Mouse (Mus musculus) stomach, embryonic 16.5 days (tissue): ENCODE measurements around the gene Nupr1l. TPM values are rescaled to one million over a fixed set of nuclear protein-coding genes. Genes with fewer than 3 reads are reported as not detected.
"Not testable (repeated sequence)": the region's sequence is repeated elsewhere in the genome, so short reads cannot be mapped to it uniquely, and the experiment has no call there.

Experiments
- ATAC-seq: fragments of 200-750 bp; cut with Nextera tagmentation; 2 replicates; pipeline ENCODE4 v1.8.0; 2017; ENCODE audit warnings: moderate number of reproducible peaks, moderate TSS enrichment; ENCODE audit not compliant: insufficient read depth, low FRiP score
- H3K27ac ChIP-seq: fragments of 300-500 bp; sonication (generic); 2 replicates; pipeline ENCODE4 v1.5.1; 2014; ENCODE audit warnings: low read length
- H3K27me3 ChIP-seq: fragments of 300-500 bp; sonication (generic); 2 replicates; pipeline ENCODE4 v1.6.1; 2014; ENCODE audit warnings: low read length, control low read depth, mixed read lengths; ENCODE audit not compliant: control insufficient read depth, insufficient read depth
- H3K36me3 ChIP-seq: fragments of 300-500 bp; sonication (generic); 2 replicates; pipeline ENCODE4 v1.6.1; 2014; ENCODE audit warnings: low read length; ENCODE audit not compliant: control insufficient read depth, insufficient read depth
- H3K4me1 ChIP-seq: fragments of 300-500 bp; sonication (generic); 2 replicates; pipeline ENCODE4 v1.6.1; 2014; ENCODE audit warnings: low read length, control low read depth, mixed read lengths; ENCODE audit not compliant: control insufficient read depth, insufficient read depth
- H3K4me2 ChIP-seq: fragments of 300-500 bp; sonication (generic); 2 replicates; pipeline ENCODE4 v1.6.1; 2014; ENCODE audit warnings: low read depth, low read length, mixed read lengths
- H3K4me3 ChIP-seq: fragments of 300-500 bp; sonication (generic); replicated peaks from 2 replicates; pipeline ENCODE4 v1.5.1; 2014; ENCODE audit warnings: mild to moderate bottlenecking, low read length
- H3K9ac ChIP-seq: fragments of 300-500 bp; sonication (generic); 2 replicates; pipeline ENCODE4 v1.6.1; 2014; ENCODE audit warnings: low read length
- H3K9me3 ChIP-seq: fragments of 300-500 bp; sonication (generic); replicated peaks from 2 replicates; pipeline ENCODE4 v1.6.1; 2016; ENCODE audit warnings: low read length, control low read depth; ENCODE audit not compliant: control insufficient read depth
- WGBS: fragments of 180-500 bp; shearing (Covaris S2); extraction: QIAGEN DNeasy Blood & Tissue Kit; methylation state at CpG from one replicate; pipeline ENCODE4 v1.1.7; 2014; 5-methylcytosine and 5-hydroxymethylcytosine counted together
- polyA plus RNA-seq: library from polyadenylated mRNA; unstranded; fragments of >200 nt; fragmentation: Nextera tagmentation; extraction: Ambion mirVana; gene quantifications from 2 replicates; pipeline ENCODE4 v1.2.1, GENCODE M21; 2015

Nupr1l gene
- polyA plus RNA-seq, 1 experiment from 2014 or later, result 2.7 TPM

- H3K4me2 ChIP-seq, result no peak overlapping the region
- no peaks in the 10 kb centered on the region for H3K4me1 ChIP-seq
- ATAC-seq, result no peak
- H3K27me3 ChIP-seq, result no peaks in the 10 kb centered on the region
- H3K36me3 ChIP-seq, result peaks cover 9% of the 10 kb centered on the region; the same call in 1 of the 2 replicates
- no peak overlapping the region for H3K27ac ChIP-seq
- no peak overlapping the region for H3K4me3 ChIP-seq
- WGBS, result 67% methylated on average over 9 of the region's 9 CpGs
- H3K9me3 ChIP-seq, result no peaks in the 10 kb centered on the region
- no peak overlapping the region for H3K9ac ChIP-seq
Observed at GRCm38 (mm10) chr5:129877731-129878455, 30.4 kb upstream of the Nupr1l start.

- no peak overlapping the region for H3K4me3 ChIP-seq
Observed at GRCm38 (mm10) chr5:129878946-129879345, 29.4 kb upstream of the Nupr1l start.

GRCm38 (mm10) chr5:129879888-129880287 lies 28.5 kb upstream of the Nupr1l start:
- Histone ChIP-seq H3K9me3 (no peaks in the 10 kb centered on the region), H3K9ac (no peak overlapping the region), H3K36me3 (peaks cover 18% of the 10 kb centered on the region; the same call in 1 of the 2 replicates), H3K4me1 (no peaks in the 10 kb centered on the region), H3K27ac (no peak overlapping the region), H3K4me2 (no peak overlapping the region), H3K4me3 (no peak overlapping the region), H3K27me3 (no peaks in the 10 kb centered on the region)
- WGBS, result 69% methylated on average over 3 of the region's 3 CpGs
- ATAC-seq, result no peak

More at GRCm38 (mm10) chr5:129878946-129879345, 29.4 kb upstream of the Nupr1l start:
- Histone ChIP-seq H3K27ac (no peak overlapping the region), H3K4me2 (no peak overlapping the region), H3K9me3 (no peaks in the 10 kb centered on the region), H3K27me3 (no peaks in the 10 kb centered on the region), H3K4me1 (no peaks in the 10 kb centered on the region), H3K9ac (no peak overlapping the region), H3K36me3 (peaks cover 13% of the 10 kb centered on the region; the same call in 1 of the 2 replicates)
- WGBS, result 52% methylated on average over 2 of the region's 2 CpGs
- ATAC-seq, result no peak

GRCm38 (mm10) chr5:129886271-129886670 lies 22.1 kb upstream of the Nupr1l start:
- H3K4me1 ChIP-seq, result peaks cover 9% of the 10 kb centered on the region; the same call in 1 of the 2 replicates
- ATAC-seq, result no peak
- no peaks in the 10 kb centered on the region for H3K27me3 ChIP-seq
- H3K9me3 ChIP-seq, result no peaks in the 10 kb centered on the region
- 0 out of 2 replicates have a peak overlapping the region, but pooled peaks have one; percentile 97 for H3K27ac ChIP-seq
- peak overlapping the region; percentile 92 for H3K4me2 ChIP-seq
- peaks cover 14% of the 10 kb centered on the region; the same call in 1 of the 2 replicates for H3K36me3 ChIP-seq
- H3K9ac ChIP-seq, result peak overlapping the region; percentile 87
- peak overlapping the region; percentile 85 for H3K4me3 ChIP-seq
- WGBS, result 31% methylated on average over 10 of the region's 10 CpGs

GRCm38 (mm10) chr5:129886911-129887636 lies 21.3 kb upstream of the Nupr1l start, which contains the start of gene Chchd2:
Gene Chchd2 (minus strand): TSS chr5:129887470.
- H3K4me3 ChIP-seq, result peak within 1 kb of the TSS; percentile 85
- WGBS, result under 1% methylated on average over 46 of the region's 46 CpGs
- H3K27me3 ChIP-seq, result no peaks in the 10 kb centered on the region
- H3K9me3 ChIP-seq, result no peaks in the 10 kb centered on the region
- peaks cover 9% of the 10 kb centered on the region; the same call in 1 of the 2 replicates for H3K4me1 ChIP-seq
- peak; percentile 100 for ATAC-seq
- peak within 1 kb of the TSS; percentile 87 for H3K9ac ChIP-seq
- H3K36me3 ChIP-seq, result peaks cover 9% of the 10 kb centered on the region; the same call in 1 of the 2 replicates
- H3K27ac ChIP-seq, result peak within 1 kb of the TSS; percentile 97
- H3K4me2 ChIP-seq, result peak within 1 kb of the TSS; percentile 92

- not testable (repeated sequence) for H3K36me3 ChIP-seq, H3K4me2 ChIP-seq, H3K27ac ChIP-seq, ATAC-seq, H3K27me3 ChIP-seq, H3K9me3 ChIP-seq, H3K9ac ChIP-seq, H3K4me3 ChIP-seq
- peaks cover 12% of the 10 kb centered on the region; the same call in 1 of the 2 replicates for H3K4me1 ChIP-seq
- WGBS, result 75% methylated on average over 4 of the region's 7 CpGs
Observed at GRCm38 (mm10) chr5:129890390-129890789, 17.9 kb upstream of the Nupr1l start.

- no peaks in the 10 kb centered on the region for H3K27me3 ChIP-seq
- H3K4me2 ChIP-seq, result peak within 1 kb of the TSS; percentile 95
- peak; percentile 99 for ATAC-seq
- H3K4me3 ChIP-seq, result peak within 1 kb of the TSS; percentile 70
- WGBS, result 2% methylated on average over 44 of the region's 44 CpGs
- 0 out of 2 replicates have a peak, but pooled peaks cover 6% of the 10 kb centered on the region for H3K4me1 ChIP-seq
- H3K27ac ChIP-seq, result no peak within 1 kb of the TSS
- no peaks in the 10 kb centered on the region for H3K9me3 ChIP-seq
- peak within 1 kb of the TSS; percentile 69 for H3K9ac ChIP-seq
- H3K36me3 ChIP-seq, result no peaks in the 10 kb centered on the region
Observed at GRCm38 (mm10) chr5:129895198-129896088, 12.9 kb upstream of the Nupr1l start, which contains the start of gene Zbed5. Gene Zbed5 (plus strand): TSS chr5:129895723.

- 95% methylated on average over 1 of the region's 1 CpGs for WGBS
- Histone ChIP-seq H3K4me1 (0 out of 2 replicates have a peak, but pooled peaks cover 6% of the 10 kb centered on the region), H3K4me2 (no peak within 1 kb of the TSS), H3K27ac (no peak within 1 kb of the TSS), H3K9me3 (no peaks in the 10 kb centered on the region), H3K27me3 (no peaks in the 10 kb centered on the region), H3K4me3 (no peak within 1 kb of the TSS), H3K36me3 (no peaks in the 10 kb centered on the region), H3K9ac (no peak within 1 kb of the TSS)
- no peak for ATAC-seq
Observed at GRCm38 (mm10) chr5:129898449-129898848, 9.9 kb upstream of the Nupr1l start, which contains the start of gene Phkg1. Gene Phkg1 (minus strand): TSS chr5:129898549.
